Mouse (Mus musculus) embryonic facial prominence, embryonic 10.5 days (tissue): Measurements from ENCODE around the gene Ndufb10. TPM values are rescaled to one million over a fixed set of nuclear protein-coding genes. Genes with fewer than 3 reads are reported as not detected.

ENCODE experiments used
- polyA plus RNA-seq: library from polyadenylated mRNA; unstranded; fragments of >200 nt; fragmentation: Nextera tagmentation; extraction: Ambion mirVana; gene quantifications from 2 replicates; pipeline ENCODE4 v1.2.1, GENCODE M21; 2016

Gene Ndufb10
- polyA plus RNA-seq, 1 experiment from 2014 or later: 199 TPM

Other genes with a start within 250 kb of the Ndufb10 start
- gene Mlst8, start 245.4 kb downstream of the Ndufb10 start, polyA plus RNA-seq: 37.5 and 39.0 TPM in 2 replicates
- 3.1 and 3.9 TPM in 2 replicates for gene Caskin1, start 235.9 kb downstream of the Ndufb10 start, polyA plus RNA-seq
- 116 and 121 TPM in 2 replicates for gene Traf7, start 196.5 kb downstream of the Ndufb10 start, polyA plus RNA-seq
- gene Rab26, start 190.3 kb downstream of the Ndufb10 start, polyA plus RNA-seq: 2.6 TPM in 2 replicates
- gene Pkd1, start 174.6 kb downstream of the Ndufb10 start, polyA plus RNA-seq: 14.9 and 16.3 TPM in 2 replicates
- 70.2 and 70.4 TPM in 2 replicates for gene Tsc2, start 91.8 kb downstream of the Ndufb10 start, polyA plus RNA-seq
- gene Nthl1, start 91.8 kb downstream of the Ndufb10 start, polyA plus RNA-seq: 22.4 and 27.3 TPM in 2 replicates
- gene Slc9a3r2, start 74.2 kb downstream of the Ndufb10 start, polyA plus RNA-seq: 31.7 and 37.3 TPM in 2 replicates
- not detected in 2 replicates for gene Npw, start 66.0 kb downstream of the Ndufb10 start, polyA plus RNA-seq
- 29.0 and 30.4 TPM in 2 replicates for gene Zfp598, start 54.8 kb downstream of the Ndufb10 start, polyA plus RNA-seq
- gene Syngr3, start 34.5 kb downstream of the Ndufb10 start, polyA plus RNA-seq: 6.0 and 8.1 TPM in 2 replicates
- gene Gfer, start 28.3 kb downstream of the Ndufb10 start, polyA plus RNA-seq: 48.9 and 52.3 TPM in 2 replicates
- gene Noxo1, start 28.2 kb downstream of the Ndufb10 start, polyA plus RNA-seq: 0.72 and 1.9 TPM in 2 replicates
- 152 and 162 TPM in 2 replicates for gene Tbl3, start 16.8 kb downstream of the Ndufb10 start, polyA plus RNA-seq
- 0.13 and 0.29 TPM in 2 replicates for gene Rnf151, start 6.4 kb downstream of the Ndufb10 start, polyA plus RNA-seq
- gene Rps2, start 6.4 kb downstream of the Ndufb10 start, polyA plus RNA-seq: 1,693 and 1,819 TPM in 2 replicates
- not detected in 2 replicates for gene Rpl3l, start 3.3 kb upstream of the Ndufb10 start, polyA plus RNA-seq
- gene Msrb1, start 12.2 kb upstream of the Ndufb10 start, polyA plus RNA-seq: 21.6 and 24.6 TPM in 2 replicates
- 1.3 and 2.3 TPM in 2 replicates for gene Hs3st6, start 28.5 kb upstream of the Ndufb10 start, polyA plus RNA-seq
- gene Meiob, start 79.8 kb upstream of the Ndufb10 start, polyA plus RNA-seq: not detected in 2 replicates
- gene Hagh, start 115.7 kb upstream of the Ndufb10 start, polyA plus RNA-seq: 26.4 and 28.6 TPM in 2 replicates
- 16.7 and 17.4 TPM in 2 replicates for gene Fahd1, start 125.9 kb upstream of the Ndufb10 start, polyA plus RNA-seq
- 0.49 and 1.2 TPM in 2 replicates for gene Igfals, start 141.5 kb upstream of the Ndufb10 start, polyA plus RNA-seq
- 71.8 and 81.8 TPM in 2 replicates for gene Nubp2, start 161.9 kb upstream of the Ndufb10 start, polyA plus RNA-seq
- gene Spsb3, start 162.2 kb upstream of the Ndufb10 start, polyA plus RNA-seq: 47.1 TPM in 2 replicates
- 30.6 and 33.6 TPM in 2 replicates for gene Eme2, start 170.6 kb upstream of the Ndufb10 start, polyA plus RNA-seq
- 102 and 105 TPM in 2 replicates for gene Mrps34, start 170.6 kb upstream of the Ndufb10 start, polyA plus RNA-seq
- 47.3 and 50.1 TPM in 2 replicates for gene Nme3, start 172.0 kb upstream of the Ndufb10 start, polyA plus RNA-seq
- 40.8 and 40.9 TPM in 2 replicates for gene Mapk8ip3, start 212.5 kb upstream of the Ndufb10 start, polyA plus RNA-seq
- 386 and 400 TPM in 2 replicates for gene Jpt2, start 236.2 kb upstream of the Ndufb10 start, polyA plus RNA-seq